Mouse (Mus musculus) olfactory bulb, adult 2 months (tissue): ENCODE results near the gene C1qa.

Experiments
- CTCF ChIP-seq: fragments of 200-500 bp; IDR thresholded peaks from 2 replicates; pipeline ENCODE4 v1.5.1; 2012; ENCODE audit warnings: low read depth, mild to moderate bottlenecking, low read length, moderate library complexity; ENCODE audit not compliant: insufficient read depth
- POLR2A ChIP-seq: fragments of 200-500 bp; IDR thresholded peaks from 2 replicates; pipeline ENCODE4 v1.6.1; 2012; ENCODE audit warnings: mild to moderate bottlenecking, low read depth, low read length, moderate library complexity; ENCODE audit not compliant: insufficient read depth

GRCm38 (mm10) chr4:136891115-136891514 lies 7.5 kb downstream of the C1qa start:
- no peak for TF ChIP-seq POLR2A
- TF ChIP-seq CTCF = no peak
